Mouse (Mus musculus) bone marrow macrophage, adult 2 months (primary cell): ENCODE data around the gene Fgf15.

Experiments
- CTCF ChIP-seq: IDR thresholded peaks from 2 replicates; pipeline ENCODE4 v1.5.1; 2012; ENCODE audit warnings: low read depth, mild to moderate bottlenecking, low read length, moderate library complexity
- POLR2A ChIP-seq: IDR thresholded peaks from 2 replicates; pipeline ENCODE4 v1.6.1; 2012; ENCODE audit warnings: mild to moderate bottlenecking, low read depth, low read length, borderline replicate concordance

DNA sequence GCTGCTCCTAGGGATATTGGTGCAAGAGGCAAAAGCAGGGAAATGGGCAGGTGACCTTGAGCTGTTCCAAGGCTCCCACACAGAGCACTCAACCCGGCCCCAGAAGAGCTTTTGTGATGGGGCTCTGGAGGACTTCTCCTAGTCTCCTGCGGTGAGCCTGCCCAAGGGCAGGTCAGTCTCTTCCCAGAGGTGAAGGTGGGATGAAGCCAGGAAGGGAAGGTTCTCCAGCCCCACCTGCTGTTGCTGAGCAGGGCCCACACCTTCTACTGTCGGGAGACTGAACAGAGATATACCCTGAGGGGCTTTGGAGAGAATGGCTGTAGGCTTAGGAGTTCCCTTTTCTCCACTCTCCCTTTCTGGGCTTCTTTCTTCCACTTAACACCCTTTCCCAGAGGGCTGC, 45.0 kb upstream of the Fgf15 start:
- TF ChIP-seq POLR2A (no peak), CTCF (no peak)
